Mouse (Mus musculus): ENCODE results near the gene B4galt3. TPM values are rescaled to one million over a fixed set of nuclear protein-coding genes. Genes with fewer than 3 reads are reported as not detected.

Gene B4galt3
- polyA plus RNA-seq, 1 experiment from 2014 or later, result 77.0 TPM

- H3K9me3 ChIP-seq (ENCODE audit: low read length), result no peaks in the 10 kb centered on the region
- no peak overlapping the region for H3K27ac ChIP-seq (ENCODE audit: low read length)
- no peak for ATAC-seq
- TF ChIP-seq CTCF (IDR thresholded peaks at IDR 0.05) (no peak), EP300 (IDR thresholded peaks at IDR 0.05) (no peak)
- 55% methylated on average over 2 of the region's 2 CpGs for WGBS
- H3K4me3 ChIP-seq (ENCODE audit: low read depth, low read length), result no peak overlapping the region
- H3K4me1 ChIP-seq (ENCODE audit: insufficient read depth, low read depth, low read length), result peaks cover 10% of the 10 kb centered on the region; the same call in 1 of the 2 replicates
- DNase-seq (ENCODE audit: low spot score), result no peak
- H3K27me3 ChIP-seq (replicated peaks; ENCODE audit: insufficient read depth, low read length), result no peaks in the 10 kb centered on the region
- no peak overlapping the region for H3K9ac ChIP-seq (replicated peaks; ENCODE audit: low read depth)
- no peak overlapping the region for H3K4me2 ChIP-seq (replicated peaks; ENCODE audit: low read depth, low read length)
- H3K36me3 ChIP-seq (ENCODE audit: insufficient read depth, low read length), result peaks cover 3% of the 10 kb centered on the region; the same call in 1 of the 2 replicates
Observed at GRCm38 (mm10) chr1:171223796-171224195, 46.3 kb upstream of the B4galt3 start.

GRCm38 (mm10) chr1:171224857-171225256 lies 45.3 kb upstream of the B4galt3 start, which contains the start of gene Apoa2:
Gene Apoa2 (plus strand): TSS chr1:171225054.
- H3K9ac ChIP-seq (replicated peaks; ENCODE audit: low read depth), result no peak within 1 kb of the TSS
- peaks cover 10% of the 10 kb centered on the region; the same call in 1 of the 2 replicates for H3K4me1 ChIP-seq (ENCODE audit: insufficient read depth, low read depth, low read length)
- 70% methylated on average over 5 of the region's 5 CpGs for WGBS
- no peaks in the 10 kb centered on the region for H3K27me3 ChIP-seq (replicated peaks; ENCODE audit: insufficient read depth, low read length)
- H3K9me3 ChIP-seq (ENCODE audit: low read length), result no peaks in the 10 kb centered on the region
- peaks cover 1% of the 10 kb centered on the region; the same call in 1 of the 2 replicates for H3K36me3 ChIP-seq (ENCODE audit: insufficient read depth, low read length)
- TF ChIP-seq EP300 (IDR thresholded peaks at IDR 0.05), result no peak
- DNase-seq (ENCODE audit: low spot score), result no peak
- ATAC-seq, result no peak
- H3K4me3 ChIP-seq (ENCODE audit: low read depth, low read length), result no peak within 1 kb of the TSS
- no peak within 1 kb of the TSS for H3K27ac ChIP-seq (ENCODE audit: low read length)
- H3K4me2 ChIP-seq (replicated peaks; ENCODE audit: low read depth, low read length), result no peak within 1 kb of the TSS

GRCm38 (mm10) chr1:171226780-171227179 lies 43.3 kb upstream of the B4galt3 start:
- WGBS, result 56% methylated on average over 4 of the region's 4 CpGs
- H3K9ac ChIP-seq (replicated peaks; ENCODE audit: low read depth), result no peak overlapping the region
- TF ChIP-seq EP300 (IDR thresholded peaks at IDR 0.05) (no peak), CTCF (IDR thresholded peaks at IDR 0.05) (no peak)
- no peak overlapping the region for H3K27ac ChIP-seq (ENCODE audit: low read length)
- no peaks in the 10 kb centered on the region for H3K36me3 ChIP-seq (ENCODE audit: insufficient read depth, low read length)
- ATAC-seq, result no peak
- peaks cover under 1% of the 10 kb centered on the region; the same call in 1 of the 2 replicates for H3K4me1 ChIP-seq (ENCODE audit: insufficient read depth, low read depth, low read length)
- no peaks in the 10 kb centered on the region for H3K9me3 ChIP-seq (ENCODE audit: low read length)
- H3K27me3 ChIP-seq (replicated peaks; ENCODE audit: insufficient read depth, low read length), result no peaks in the 10 kb centered on the region
- no peak for DNase-seq (ENCODE audit: low spot score)
- H3K4me3 ChIP-seq (ENCODE audit: low read depth, low read length), result no peak overlapping the region
- H3K4me2 ChIP-seq (replicated peaks; ENCODE audit: low read depth, low read length), result no peak overlapping the region

DNA sequence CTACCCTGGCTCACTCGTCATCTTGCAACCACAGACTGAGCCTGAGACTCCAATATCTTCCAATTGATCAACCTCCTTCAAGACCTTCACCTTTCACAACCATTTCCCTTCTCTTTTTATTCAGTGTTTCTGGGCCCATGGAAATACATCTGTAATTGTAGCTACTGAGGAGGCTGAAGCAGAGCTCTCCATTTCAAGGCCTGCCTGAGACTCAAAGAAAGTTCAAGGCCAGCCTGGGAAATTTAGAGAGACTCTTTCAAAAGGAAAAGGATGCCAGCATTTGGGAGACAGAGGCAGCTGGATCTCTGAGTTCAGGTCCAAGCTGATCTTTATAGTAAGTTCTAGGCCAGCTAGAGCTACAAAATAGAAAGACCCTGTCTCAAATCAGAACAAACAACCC lies 42.2 kb upstream of the B4galt3 start:
- no peak overlapping the region for H3K4me2 ChIP-seq (replicated peaks; ENCODE audit: low read depth, low read length)

DNA sequence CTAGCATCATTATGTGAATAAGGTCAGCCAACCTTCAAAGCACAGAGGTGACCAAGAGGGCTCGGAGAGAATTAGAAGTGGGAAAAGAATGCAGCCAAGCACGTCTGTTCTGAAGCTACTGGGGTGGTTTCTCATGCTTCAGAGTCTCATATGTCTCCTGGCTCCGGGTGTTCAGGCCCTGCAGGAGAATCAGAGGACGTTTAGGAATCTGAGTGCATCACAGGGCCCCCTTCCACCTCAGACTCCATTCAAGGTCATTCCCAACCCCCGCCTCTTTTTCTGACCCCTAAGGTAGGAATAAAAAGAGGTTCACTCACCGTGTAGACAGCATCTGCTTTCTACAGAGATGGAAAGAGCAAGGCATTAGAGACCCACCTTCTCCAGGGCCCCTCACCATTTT lies 40.4 kb upstream of the B4galt3 start:
- H3K4me2 ChIP-seq (replicated peaks; ENCODE audit: low read depth, low read length), result no peak overlapping the region
- no peak for TF ChIP-seq CTCF (IDR thresholded peaks at IDR 0.05)
- TF ChIP-seq EP300 (IDR thresholded peaks at IDR 0.05), result no peak
- no peaks in the 10 kb centered on the region for H3K9me3 ChIP-seq (ENCODE audit: low read length)
- no peak overlapping the region for H3K4me3 ChIP-seq (ENCODE audit: low read depth, low read length)
- H3K36me3 ChIP-seq (ENCODE audit: insufficient read depth, low read length), result no peaks in the 10 kb centered on the region
- no peaks in the 10 kb centered on the region for H3K4me1 ChIP-seq (ENCODE audit: insufficient read depth, low read depth, low read length)
- H3K9ac ChIP-seq (replicated peaks; ENCODE audit: low read depth), result no peak overlapping the region
- WGBS, result 63% methylated on average over 6 of the region's 6 CpGs
- no peaks in the 10 kb centered on the region for H3K27me3 ChIP-seq (replicated peaks; ENCODE audit: insufficient read depth, low read length)
- no peak for ATAC-seq
- DNase-seq (ENCODE audit: low spot score), result no peak
- no peak overlapping the region for H3K27ac ChIP-seq (ENCODE audit: low read length)

More for the DNA sequence above, 42.2 kb upstream of the B4galt3 start:
- no peak overlapping the region for H3K4me3 ChIP-seq (ENCODE audit: low read depth, low read length)
- H3K4me1 ChIP-seq (ENCODE audit: insufficient read depth, low read depth, low read length), result no peaks in the 10 kb centered on the region
- no peaks in the 10 kb centered on the region for H3K9me3 ChIP-seq (ENCODE audit: low read length)
- no peak for ATAC-seq
- H3K9ac ChIP-seq (replicated peaks; ENCODE audit: low read depth), result no peak overlapping the region
- no peaks in the 10 kb centered on the region for H3K27me3 ChIP-seq (replicated peaks; ENCODE audit: insufficient read depth, low read length)
- no peak for TF ChIP-seq CTCF (IDR thresholded peaks at IDR 0.05)
- TF ChIP-seq EP300 (IDR thresholded peaks at IDR 0.05), result no peak
- WGBS, result 63% methylated on average over 1 of the region's 1 CpGs
- H3K36me3 ChIP-seq (ENCODE audit: insufficient read depth, low read length), result no peaks in the 10 kb centered on the region
- DNase-seq (ENCODE audit: low spot score), result no peak
- H3K27ac ChIP-seq (ENCODE audit: low read length), result no peak overlapping the region

- H3K9me3 ChIP-seq (ENCODE audit: low read length), result no peaks in the 10 kb centered on the region
- H3K27ac ChIP-seq (ENCODE audit: low read length), result no peak overlapping the region
- 88% methylated on average over 3 of the region's 3 CpGs for WGBS
- H3K4me1 ChIP-seq (ENCODE audit: insufficient read depth, low read depth, low read length), result no peaks in the 10 kb centered on the region
- DNase-seq (ENCODE audit: low spot score) (no peak), ATAC-seq (no peak)
- peaks cover 2% of the 10 kb centered on the region; the same call in 1 of the 2 replicates for H3K36me3 ChIP-seq (ENCODE audit: insufficient read depth, low read length)
- no peak overlapping the region for H3K4me2 ChIP-seq (replicated peaks; ENCODE audit: low read depth, low read length)
- no peaks in the 10 kb centered on the region for H3K27me3 ChIP-seq (replicated peaks; ENCODE audit: insufficient read depth, low read length)
- H3K4me3 ChIP-seq (ENCODE audit: low read depth, low read length), result no peak overlapping the region
- no peak overlapping the region for H3K9ac ChIP-seq (replicated peaks; ENCODE audit: low read depth)
- TF ChIP-seq CTCF (IDR thresholded peaks at IDR 0.05) (no peak), EP300 (IDR thresholded peaks at IDR 0.05) (no peak)
Observed at GRCm38 (mm10) chr1:171230215-171230614, 39.9 kb upstream of the B4galt3 start.

GRCm38 (mm10) chr1:171231844-171232243 lies 38.3 kb upstream of the B4galt3 start:
- no peaks in the 10 kb centered on the region for H3K27me3 ChIP-seq (replicated peaks; ENCODE audit: insufficient read depth, low read length)
- TF ChIP-seq EP300 (IDR thresholded peaks at IDR 0.05), result no peak
- H3K9ac ChIP-seq (replicated peaks; ENCODE audit: low read depth), result no peak overlapping the region
- 51% methylated on average over 4 of the region's 4 CpGs for WGBS
- H3K4me2 ChIP-seq (replicated peaks; ENCODE audit: low read depth, low read length), result no peak overlapping the region
- 0 out of 2 replicates have a peak overlapping the region, but pooled peaks have one; percentile 87 for H3K27ac ChIP-seq (ENCODE audit: low read length)
- no peaks in the 10 kb centered on the region for H3K4me1 ChIP-seq (ENCODE audit: insufficient read depth, low read depth, low read length)
- peaks cover 13% of the 10 kb centered on the region for H3K36me3 ChIP-seq (ENCODE audit: insufficient read depth, low read length)
- H3K9me3 ChIP-seq (ENCODE audit: low read length), result no peaks in the 10 kb centered on the region
- DNase-seq (ENCODE audit: low spot score), result no peak
- no peak overlapping the region for H3K4me3 ChIP-seq (ENCODE audit: low read depth, low read length)
- ATAC-seq, result no peak
